Mouse (Mus musculus) kidney, postnatal 10 days (tissue): ENCODE measurements around the gene Gemin4.
"Not testable (repeated sequence)": the region's sequence is repeated elsewhere in the genome, so short reads cannot be mapped to it uniquely, and the experiment has no call there.

ENCODE experiments used
- DNase-seq: peaks from one replicate; pipeline ENCODE4 v3.0.0; 2021; ENCODE audit warnings: mixed read lengths

Gemin4 gene

DNA sequence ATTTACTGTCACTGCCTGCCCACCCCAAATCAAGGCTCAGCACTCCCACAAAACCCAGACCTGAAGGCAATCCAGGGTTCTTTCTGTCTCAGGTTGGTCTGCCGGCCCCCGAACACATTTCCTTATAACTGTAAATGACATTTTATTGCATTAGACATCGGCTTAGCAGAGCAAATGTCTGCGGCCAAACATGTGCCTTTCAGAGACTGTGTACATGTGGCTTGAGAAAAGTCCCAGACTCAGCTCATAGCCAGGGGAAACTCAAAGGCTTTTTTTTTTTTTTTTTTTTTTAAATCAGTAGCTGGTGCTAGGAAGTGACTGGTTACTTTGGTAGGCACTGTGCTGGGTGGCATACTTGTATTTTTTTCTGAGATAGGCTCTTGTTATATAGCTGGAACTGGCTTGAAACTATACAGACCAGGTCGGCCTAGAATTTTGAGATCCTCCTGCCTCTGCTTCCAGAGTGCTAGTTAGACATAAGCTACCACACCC, 1.4 kb downstream of the Gemin4 start:
- no peak for DNase-seq

DNA sequence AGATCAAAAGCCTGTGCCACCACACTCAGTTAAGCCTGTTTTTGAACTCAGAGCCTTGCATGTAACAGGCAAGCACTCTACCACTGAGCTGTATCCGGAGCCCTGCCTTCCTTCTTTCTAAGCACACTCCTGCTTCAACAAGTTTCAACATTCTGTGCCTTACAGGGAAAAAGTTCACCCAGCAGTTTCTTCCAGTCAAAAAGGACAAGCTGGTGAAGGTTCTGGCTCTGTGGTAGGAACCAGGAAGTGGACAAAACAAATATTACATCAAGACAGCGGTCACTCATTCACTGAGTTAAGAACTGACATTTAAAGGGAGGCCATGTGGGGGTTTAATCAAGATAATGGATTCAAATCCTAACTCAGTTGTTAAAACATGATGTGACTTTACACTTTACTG, 2.5 kb downstream of the Gemin4 start:
- DNase-seq, result no peak

DNA sequence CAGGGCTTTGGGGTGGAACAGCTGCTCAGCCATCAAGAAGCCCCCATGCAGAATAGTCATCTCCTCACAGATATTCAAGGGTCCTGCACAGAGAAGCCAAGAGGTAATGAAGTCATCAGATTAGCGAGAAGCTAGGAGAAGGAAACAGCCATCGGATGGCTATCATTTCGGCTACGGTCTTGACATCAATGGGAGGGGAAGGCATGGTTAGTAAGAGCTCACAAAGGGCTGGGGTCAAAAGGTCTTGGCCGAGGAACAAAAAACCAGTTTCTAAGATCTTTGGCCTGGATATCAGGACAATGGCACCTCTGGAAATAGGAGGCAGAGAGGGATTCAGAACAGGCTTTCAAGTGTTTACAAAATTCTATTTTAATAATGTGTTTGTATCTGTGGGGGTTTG, 3.6 kb downstream of the Gemin4 start:
- DNase-seq, result no peak

DNA sequence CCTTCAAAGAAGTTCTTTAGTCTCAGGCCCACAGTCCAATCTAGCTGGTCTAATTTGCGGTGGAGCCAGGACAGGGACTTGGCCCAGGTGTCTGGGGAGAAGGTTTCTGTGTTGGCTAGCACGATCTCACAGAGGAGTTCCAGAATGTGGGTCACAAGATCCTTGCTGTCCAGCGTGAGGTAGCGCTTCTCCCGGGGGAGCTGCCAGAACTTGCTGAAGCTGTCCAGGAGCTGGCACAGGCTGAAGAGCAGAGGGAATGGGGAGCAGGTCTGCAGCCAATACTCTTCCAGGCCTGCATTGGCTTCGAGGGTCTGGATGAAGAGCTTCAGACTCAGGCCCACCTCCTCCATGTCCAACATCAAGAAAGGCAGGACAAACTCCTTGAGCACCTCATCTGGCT, 5.9 kb downstream of the Gemin4 start:
- DNase-seq, result not testable (repeated sequence)

DNA sequence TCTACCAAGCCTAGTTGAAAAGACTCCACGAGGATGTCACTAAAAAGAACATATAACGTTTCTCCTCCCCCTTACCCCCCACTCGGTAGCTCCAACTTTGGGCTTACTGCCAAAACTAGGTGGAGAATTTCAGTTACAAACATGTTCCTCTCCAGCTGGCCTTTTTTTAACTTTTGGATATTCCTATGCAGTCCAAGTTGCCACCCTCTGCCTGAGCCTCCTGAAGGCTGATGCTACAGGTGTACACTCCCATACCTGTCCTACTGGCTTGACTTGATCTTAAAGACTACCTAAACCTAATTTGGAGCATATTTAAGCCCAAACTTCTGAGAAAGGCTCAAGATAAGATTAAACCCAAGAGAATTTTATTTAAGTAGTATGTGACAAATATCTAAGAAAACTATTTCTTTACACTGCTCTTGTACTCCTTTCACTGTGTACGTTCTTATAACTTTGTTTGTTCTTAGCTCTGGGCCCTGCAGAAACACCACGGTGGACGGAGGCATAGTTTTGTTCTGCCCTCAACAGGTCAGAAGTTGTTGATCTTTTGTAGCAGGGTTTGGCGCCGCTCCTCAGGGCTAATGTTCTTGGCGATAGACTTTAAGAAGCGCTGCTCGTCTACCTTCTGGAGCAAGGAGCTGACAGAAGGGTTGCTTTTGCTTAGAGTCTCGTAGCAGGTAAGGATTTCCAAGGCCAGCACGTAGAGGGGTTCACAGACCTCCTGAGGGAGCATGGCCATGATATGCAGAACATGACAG, 7.1 kb downstream of the Gemin4 start:
- no peak for DNase-seq

DNA sequence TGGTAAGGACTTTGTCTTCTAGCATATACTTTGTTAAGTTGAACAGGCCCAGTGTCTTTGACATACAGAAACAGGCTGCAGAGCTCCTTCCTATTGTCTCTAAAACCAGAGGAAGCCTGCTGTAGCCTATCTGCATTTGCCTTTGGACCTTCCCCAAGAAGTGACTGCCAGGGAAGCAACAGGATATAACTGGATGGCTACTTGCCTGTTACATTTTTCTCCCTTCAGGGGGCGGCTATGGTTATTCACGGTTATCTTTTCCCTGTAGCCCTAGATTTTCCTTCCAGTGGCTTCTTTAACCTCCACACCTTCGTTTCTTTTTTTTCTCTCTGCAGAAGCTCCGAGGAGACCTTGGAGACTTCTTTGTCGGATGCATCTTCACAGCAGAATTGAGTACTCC, 10.7 kb downstream of the Gemin4 start:
- no peak for DNase-seq

DNA sequence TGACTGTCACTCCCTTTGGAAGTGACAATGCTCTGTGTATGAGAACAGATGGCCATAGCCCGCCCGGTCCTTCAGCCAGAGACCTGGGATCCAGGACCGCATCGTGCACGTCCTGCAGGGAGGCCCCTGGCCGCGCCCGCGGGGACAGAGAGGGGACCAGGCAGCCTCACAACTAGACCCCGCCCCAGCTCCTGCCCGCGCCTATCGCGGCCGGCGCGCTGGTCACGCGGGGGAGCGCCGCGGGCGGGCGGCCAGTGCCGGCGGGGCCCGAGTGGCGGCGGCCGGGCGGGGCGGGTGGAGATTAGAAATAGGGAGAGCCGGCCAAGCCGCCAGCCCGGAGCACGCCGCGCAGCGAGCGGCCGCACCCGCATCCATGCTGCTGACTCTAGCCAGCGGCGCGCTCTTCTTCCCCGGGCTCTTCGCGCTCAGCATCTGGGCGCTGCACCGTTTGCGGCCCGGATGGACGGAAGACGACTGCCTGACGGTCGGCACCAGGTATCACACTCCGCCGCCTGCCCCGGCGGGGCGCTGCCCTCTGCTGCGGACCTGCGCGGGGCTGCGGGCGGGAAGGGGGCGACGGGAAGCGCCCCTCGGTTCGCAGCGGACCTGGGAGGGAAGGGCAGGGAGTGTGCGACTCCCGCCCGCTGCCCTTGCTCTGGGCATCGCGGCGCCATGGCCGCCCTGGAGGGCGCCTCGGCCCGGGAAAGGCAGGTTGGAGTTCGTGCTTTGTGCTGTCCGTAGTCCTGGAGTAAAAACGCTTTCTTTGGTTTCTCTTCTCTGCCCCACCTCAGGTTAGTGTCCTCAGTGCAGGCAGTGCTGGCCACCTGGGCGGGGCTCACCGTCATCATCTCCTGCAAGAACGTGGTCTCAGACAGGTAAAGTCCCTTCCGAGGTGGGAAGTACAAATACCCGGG, 15.4 kb downstream of the Gemin4 start:
- peak; percentile 92 for DNase-seq

DNA sequence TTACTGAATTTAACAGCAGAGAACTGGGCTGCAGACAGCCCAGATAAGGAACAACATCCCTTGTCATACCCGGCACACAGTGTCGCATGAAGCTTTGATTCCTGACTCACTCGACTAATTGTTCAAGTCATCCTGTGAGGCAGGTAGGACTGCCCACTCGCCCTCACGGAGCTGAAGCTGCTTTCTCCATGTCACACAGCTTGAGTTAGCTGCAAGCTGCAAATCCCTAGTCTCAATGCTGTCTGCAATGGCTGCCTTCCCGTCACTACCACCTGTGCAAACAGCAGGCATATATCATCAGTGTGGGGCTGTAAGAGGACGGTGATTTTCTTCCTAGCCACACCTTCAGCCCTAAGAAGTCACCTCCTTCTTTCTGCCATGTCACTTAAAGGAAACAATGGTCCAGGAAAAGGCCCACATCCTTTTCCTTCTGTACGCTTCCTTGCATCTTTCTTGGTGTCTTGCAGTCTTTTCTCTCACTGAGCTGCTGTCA, 20.4 kb downstream of the Gemin4 start:
- no peak for DNase-seq

DNA sequence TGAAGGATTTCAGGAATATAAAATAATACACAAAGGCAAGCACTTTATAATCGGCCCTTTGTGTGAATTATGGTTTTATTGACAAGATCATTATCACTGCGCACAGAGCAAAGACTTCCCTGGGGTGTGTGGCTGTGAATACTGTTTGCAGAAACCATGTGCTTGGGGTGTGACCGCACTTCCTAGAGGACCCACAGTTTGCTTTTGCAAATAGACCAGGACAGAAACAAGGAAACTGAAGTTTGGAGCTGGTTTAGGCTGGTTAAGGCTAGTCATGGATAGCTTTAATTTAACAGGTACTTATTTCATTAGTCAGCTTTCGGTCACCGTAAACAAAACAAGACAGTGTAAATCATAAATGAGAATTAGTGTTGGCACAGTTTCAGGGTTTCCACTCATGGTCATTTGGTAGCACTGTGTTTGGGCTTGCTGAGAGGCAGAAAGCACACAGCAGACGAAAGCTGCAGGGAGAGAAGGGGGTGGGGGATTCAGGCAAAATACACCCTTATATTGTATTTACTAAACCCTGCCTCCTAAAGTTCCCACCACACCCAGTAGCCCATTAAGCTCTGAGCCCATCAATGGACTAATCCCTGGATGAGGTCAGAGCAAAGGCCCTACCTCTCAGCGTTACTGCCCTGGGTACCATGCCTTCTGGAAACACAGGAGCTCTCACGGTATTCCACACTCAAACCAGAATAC, 21.0 kb downstream of the Gemin4 start:
- DNase-seq, result no peak

DNA sequence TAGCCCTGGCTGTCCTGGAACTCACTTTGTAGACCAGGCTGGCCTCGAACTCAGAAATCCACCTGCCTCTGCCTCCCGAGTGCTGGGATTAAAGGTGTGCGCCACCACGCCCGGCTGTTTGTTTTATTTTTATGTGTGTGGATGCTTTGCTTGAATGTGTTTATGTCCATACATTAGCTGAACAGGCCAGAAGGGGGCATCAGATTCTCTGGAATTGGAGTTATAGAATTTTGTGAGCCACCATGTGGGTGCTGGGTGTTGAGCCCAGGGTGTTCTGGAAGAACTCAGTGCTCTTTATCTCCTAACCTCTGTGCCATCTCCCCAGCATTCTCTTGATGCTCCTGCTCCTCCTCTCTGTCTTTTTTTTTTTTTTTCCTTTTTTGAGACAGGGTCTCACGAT, 30.6 kb downstream of the Gemin4 start:
- no peak for DNase-seq

DNA sequence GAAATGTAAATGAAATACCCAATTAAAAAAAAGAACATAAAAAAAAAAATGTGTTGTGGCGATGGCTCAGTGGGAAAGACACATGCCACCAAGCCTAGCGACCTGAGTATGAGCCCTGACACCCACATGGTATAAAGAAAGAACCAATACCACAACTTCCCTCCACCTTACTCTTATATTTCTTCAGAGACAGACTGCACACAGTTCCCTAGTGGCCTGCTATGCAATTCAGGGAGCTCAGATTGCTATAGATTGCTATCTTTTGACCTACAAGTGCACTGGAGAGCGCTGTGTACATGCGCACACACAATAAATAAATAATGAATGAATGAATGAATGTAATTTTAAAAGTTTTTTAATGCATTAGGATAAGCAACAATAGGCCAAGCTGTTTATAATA, 33.7 kb downstream of the Gemin4 start:
- no peak for DNase-seq

DNA sequence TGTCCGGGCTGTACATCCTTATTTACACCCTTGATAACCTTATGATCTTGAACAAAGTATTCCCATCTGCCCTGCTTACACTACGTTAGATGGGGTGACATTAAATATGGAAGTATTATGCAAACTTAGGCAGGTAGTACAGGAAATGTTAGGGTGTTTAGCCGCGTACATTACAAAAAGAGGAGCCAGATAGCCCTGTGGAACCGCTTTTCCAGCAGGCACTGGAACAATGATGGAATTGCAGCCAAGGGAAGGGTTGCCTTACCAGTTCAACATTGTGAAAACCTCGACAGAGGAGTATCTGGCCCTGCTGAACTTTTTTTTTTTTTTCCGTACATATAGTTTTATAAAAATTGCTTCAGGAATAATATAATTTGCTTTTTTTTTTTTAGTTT, 37.3 kb downstream of the Gemin4 start:
- DNase-seq, result no peak

DNA sequence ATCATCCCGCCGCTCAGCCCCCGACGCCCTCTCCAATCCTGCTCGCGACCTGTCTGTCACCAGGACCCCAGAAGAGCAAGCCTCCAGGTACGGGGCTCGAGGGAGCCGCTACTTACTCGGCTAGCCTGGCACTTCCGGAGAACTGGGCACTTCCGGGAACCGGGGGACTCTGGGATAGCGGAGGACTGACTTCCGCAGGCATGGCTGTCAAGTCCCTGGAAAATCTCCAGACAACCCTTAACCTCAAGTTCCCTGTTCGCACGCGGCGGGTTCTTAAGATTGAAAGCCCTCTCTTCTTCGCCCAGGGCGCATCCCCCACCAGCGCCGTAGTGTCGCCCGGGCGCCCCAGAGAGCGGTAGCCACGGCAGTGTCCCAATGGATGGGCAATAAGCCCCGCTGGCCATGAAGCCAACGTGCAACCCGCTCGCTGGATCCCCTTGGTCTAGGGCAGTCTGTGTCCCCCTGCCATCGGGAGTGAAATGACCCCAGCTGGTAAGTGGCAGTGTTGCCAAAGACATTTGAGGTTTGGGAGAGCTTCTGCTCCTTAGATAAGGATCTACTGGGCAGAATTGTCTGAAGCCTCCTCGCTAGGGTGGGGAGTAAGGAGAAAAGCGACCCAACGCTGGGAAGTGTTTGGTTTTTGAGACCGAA, 37.8 kb downstream of the Gemin4 start, which contains the start of the genes Vps53 and Fam57a:
Gene Vps53, minus strand, starts transcription at position 153 of the 651 bp plus-strand sequence.
Gene Fam57a, plus strand, starts transcription at position 177 of the 651 bp plus-strand sequence.
- peak; percentile 93 for DNase-seq

DNA sequence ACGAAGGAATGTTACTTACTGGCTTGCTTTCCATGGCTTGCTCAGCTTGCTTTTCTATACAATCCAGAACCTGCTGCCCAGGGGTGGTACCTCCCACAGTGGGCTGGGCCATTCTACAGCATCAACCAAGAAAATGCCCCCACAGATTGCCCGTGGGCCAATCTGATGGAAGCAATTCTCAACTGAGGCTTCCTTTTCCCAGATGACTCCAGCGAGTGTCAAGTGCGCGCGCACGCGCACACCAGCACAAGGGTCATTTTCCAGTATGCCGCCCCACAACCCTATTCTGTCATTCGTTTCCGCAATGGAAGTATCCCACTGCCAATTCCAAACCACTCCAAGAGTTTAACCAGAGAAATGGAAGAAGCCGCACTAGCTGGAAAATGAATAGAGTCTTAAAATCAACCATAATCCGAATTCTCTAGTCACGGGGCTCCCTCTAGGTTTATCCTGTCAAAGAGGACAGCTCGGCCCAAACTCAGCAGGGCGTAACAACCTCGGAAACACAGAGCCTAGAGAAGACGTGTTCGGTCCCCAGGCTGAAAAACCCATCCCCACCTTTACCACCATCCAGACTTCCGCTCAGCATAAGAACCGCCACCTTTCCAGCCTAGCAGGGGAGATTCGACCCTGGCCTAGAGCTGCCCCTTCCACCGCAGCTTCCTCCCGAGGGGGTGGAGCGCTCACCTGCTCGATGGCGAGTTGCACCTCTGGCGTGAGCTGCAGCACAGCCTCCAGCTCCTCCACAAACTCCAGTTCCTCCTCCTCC, 38.6 kb downstream of the Gemin4 start:
- peak; percentile 61 for DNase-seq

DNA sequence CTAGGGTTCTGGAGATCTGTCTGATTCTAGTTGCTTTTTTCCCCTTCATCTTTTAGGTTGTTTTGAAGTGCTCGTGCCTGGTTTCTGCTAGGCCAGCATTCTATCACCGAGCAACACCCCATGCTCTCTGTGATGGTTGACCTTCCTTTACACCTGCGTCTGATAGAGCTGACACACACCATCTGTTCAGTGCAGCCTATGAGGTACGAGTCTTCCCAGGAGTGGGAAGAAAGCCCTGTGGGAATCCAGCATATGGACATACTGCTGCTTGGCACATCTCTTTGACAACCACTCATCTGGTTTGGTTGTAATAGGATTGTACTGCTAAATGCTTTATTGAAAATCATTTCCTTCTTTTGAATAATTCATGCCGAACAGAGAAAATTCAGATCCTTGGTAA, 47.3 kb downstream of the Gemin4 start:
- no peak for DNase-seq

DNA sequence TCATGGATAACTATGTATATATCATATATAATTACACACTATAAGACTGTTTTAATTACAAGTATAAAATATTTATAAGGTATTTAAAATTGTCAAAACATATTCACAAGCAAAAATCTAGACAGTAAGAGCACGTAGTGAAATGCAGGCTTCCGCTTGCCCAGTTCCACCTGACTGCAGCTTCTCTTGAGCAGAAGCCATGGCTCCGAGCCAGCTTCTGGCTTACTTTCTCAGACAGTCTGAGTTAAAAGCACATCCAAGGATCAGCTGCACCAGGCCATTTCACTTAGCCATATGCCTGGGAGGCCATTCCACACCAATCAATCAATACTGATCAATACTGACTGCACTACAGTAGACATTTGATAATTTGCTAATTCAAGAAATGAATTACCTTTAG, 48.5 kb downstream of the Gemin4 start:
- peak; percentile 81 for DNase-seq

DNA sequence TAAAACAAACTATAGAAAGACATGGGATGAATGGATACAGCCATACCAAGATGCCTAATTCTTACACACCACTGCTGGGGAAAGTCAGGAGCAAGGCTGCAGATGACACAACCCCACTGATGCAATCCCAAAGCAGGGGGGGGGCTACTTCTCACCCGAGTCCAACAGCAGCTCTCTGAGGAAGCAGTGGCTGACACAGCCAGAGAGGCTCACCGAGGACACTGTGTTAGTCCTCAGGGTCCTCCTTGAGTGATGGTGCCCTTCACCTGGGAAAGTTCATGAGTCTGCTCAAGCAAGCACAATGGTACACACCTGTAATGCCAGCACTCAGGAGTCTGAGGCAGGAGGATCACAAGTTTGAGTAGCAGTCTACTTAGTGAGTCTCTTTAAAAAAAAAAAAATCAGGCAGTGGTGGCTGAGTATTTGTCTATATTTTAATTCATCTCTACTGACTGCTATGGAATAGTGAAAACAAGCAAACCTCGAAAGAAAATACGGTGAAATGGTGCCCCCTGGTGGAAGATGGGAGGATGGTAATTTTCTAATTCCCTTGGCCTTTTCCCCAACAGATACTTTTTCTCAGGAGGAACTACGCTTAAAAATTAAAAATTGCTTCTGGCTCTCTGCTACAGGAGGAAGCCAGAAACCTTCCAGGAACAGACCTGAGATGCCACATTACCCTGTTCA, 50.2 kb downstream of the Gemin4 start:
- DNase-seq, result peak; percentile 84

DNA sequence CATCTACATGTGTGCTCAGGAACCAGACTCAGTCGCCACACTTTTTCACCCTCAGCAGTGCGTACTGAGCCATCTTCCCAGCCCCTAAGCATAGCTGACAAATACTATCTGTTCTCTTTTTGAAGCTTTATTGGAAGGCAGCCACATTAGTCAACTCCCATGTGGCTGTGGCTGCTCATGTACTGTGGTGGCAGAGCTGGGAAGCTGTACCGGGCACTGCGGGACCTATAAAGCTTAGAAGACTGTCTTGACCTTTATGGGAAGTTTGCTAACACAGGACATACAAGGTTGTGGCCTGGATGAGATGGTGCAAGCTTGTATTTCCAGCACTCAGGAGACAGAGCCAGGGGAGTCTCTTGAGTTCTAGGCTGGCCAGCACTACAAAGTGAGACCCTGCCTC, 50.8 kb downstream of the Gemin4 start:
- peak; percentile 19 for DNase-seq
